Comparison of ENCODE assay signal across 8 mouse cellular contexts in the genomic region with DNA sequence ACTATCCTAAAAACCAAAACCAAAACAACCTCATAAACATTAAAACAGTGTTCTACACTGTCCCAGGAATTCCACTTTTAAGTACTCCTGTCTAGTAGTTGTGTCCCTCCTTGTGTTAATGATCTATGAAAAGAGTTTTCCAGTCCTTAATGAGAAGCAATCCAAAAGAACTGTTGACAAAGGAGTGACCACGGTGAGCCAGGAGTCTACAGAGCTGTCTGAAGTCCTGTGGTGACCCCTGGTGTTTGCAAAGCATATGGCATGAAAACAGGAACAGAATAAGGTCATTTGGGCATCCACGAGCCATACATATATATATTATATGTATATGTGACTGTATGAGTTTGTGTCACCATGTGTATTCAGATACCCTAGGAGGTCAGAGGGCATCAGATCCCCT. TPM values are rescaled to one million over a fixed set of nuclear protein-coding genes. Genes with fewer than 3 reads are reported as not detected.
A peak's percentile ranks its signal among the peaks of the same experiment; 100 is the strongest.
DNase-seq lines count a peak whose midpoint lies in the region; ATAC-seq and TF ChIP-seq lines count a peak whose summit lies in the region.

No protein-coding gene starts in this region.

- TF ChIP-seq CTCF in C2C12 (IDR thresholded peaks at IDR 0.05; ENCODE audit: control insufficient read depth, insufficient read depth, insufficient read length) (peak; percentile 45), G1E (IDR thresholded peaks at IDR 0.05; ENCODE audit: low read depth, low read length) (peak; percentile 20; the same call in 1 of the 2 replicates)

- DNase-seq in G1E (ENCODE audit: low spot score), result peak; percentile 68
- peak; percentile 68 for DNase-seq in cerebellum, adult 9-11 months
- DNase-seq in kidney, postnatal 14 days, result peak; percentile 85
- peak; percentile 66 to 81 for DNase-seq in spleen, postnatal 4 days (ENCODE audit: low spot score in 2 of 2)
- no peak for DNase-seq in urinary bladder, adult 18-20 months (ENCODE audit: low spot score in 2 of 2)

- ATAC-seq in G1E (ENCODE audit: extremely low read depth, insufficient number of reproducible peaks, low FRiP score, poor library complexity, severe bottlenecking), result peak; percentile 86
- ATAC-seq in heart, embryonic 12.5 days (ENCODE audit: insufficient number of reproducible peaks, low FRiP score), result peak; percentile 70
- ATAC-seq in megakaryocyte, adult 5-6 weeks (ENCODE audit: poor library complexity, severe bottlenecking), result peak; percentile 87

- no peak overlapping the region for H3K9ac ChIP-seq in heart, embryonic 12.5 days

- H3K4me1 ChIP-seq in G1E (ENCODE audit: insufficient read depth, low read depth, low read length), result peaks cover 7% of the 10 kb centered on the region; the same call in 1 of the 2 replicates
- H3K4me1 ChIP-seq in heart, embryonic 12.5 days (replicated peaks), result peaks cover 15% of the 10 kb centered on the region

- no peaks in the 10 kb centered on the region for H3K79me3 ChIP-seq in C2C12 (ENCODE audit: low read depth)

- WGBS in heart, embryonic 12.5 days, result 7% methylated on average over 2 of the region's 2 CpGs

- H3K4me2 ChIP-seq in heart, embryonic 12.5 days, result no peak overlapping the region

- no peak overlapping the region for H3K27ac ChIP-seq in heart, embryonic 12.5 days (ENCODE audit: poor library complexity, severe bottlenecking)

- H3K79me2 ChIP-seq in C2C12 (ENCODE audit: control insufficient read depth, insufficient read depth), result no peaks in the 10 kb centered on the region

- H3K9me3 ChIP-seq in G1E (replicated peaks), result peaks cover 18% of the 10 kb centered on the region
- H3K9me3 ChIP-seq in heart, embryonic 12.5 days (replicated peaks), result peaks cover 10% of the 10 kb centered on the region

- H3K27me3 ChIP-seq in C2C12 (ENCODE audit: control insufficient read depth, insufficient read depth, insufficient read length), result no peaks in the 10 kb centered on the region
- peaks cover 24% of the 10 kb centered on the region for H3K27me3 ChIP-seq in G1E (ENCODE audit: insufficient read depth, low read length)
- peaks cover 45% of the 10 kb centered on the region for H3K27me3 ChIP-seq in heart, embryonic 12.5 days (replicated peaks)

- H3ac ChIP-seq in C2C12 (ENCODE audit: control insufficient read depth, insufficient read length, low read depth), result no peak overlapping the region

- H3K4me3 ChIP-seq in C2C12 (ENCODE audit: insufficient read depth, poor library complexity, severe bottlenecking) (no peak overlapping the region), G1E (ENCODE audit: low read depth, low read length) (no peak overlapping the region)
- H3K4me3 ChIP-seq in heart, embryonic 12.5 days, result no peak overlapping the region

- H3K36me3 ChIP-seq in C2C12 (ENCODE audit: control insufficient read depth, insufficient read depth), result no peaks in the 10 kb centered on the region
- peaks cover 16% of the 10 kb centered on the region for H3K36me3 ChIP-seq in G1E (replicated peaks)
- no peaks in the 10 kb centered on the region for H3K36me3 ChIP-seq in heart, embryonic 12.5 days

TF ChIP-seq in C2C12, 6 proteins besides CTCF, POLR2A, EP300 and RAD21:
- TF ChIP-seq CEBPB (IDR thresholded peaks at IDR 0.05; ENCODE audit: low read depth), result no peak
- TF ChIP-seq USF1 (IDR thresholded peaks at IDR 0.05; ENCODE audit: low read depth), result no peak
- no peak for TF ChIP-seq MAX (IDR thresholded peaks at IDR 0.05)
- TF ChIP-seq MYOG (IDR thresholded peaks at IDR 0.05; ENCODE audit: control insufficient read depth, extremely low read depth, insufficient read length), result no peak
- TF ChIP-seq FOSL1 (IDR thresholded peaks at IDR 0.05; ENCODE audit: insufficient read depth, low read length, poor library complexity, severe bottlenecking), result no peak
- TF ChIP-seq MYOD1 (IDR thresholded peaks at IDR 0.05; ENCODE audit: control insufficient read depth, insufficient read length, low read depth), result no peak
TF ChIP-seq in C2C12: peak in this region for 0.

RNA-seq across cellular contexts. Expression of a gene that starts 8.0 kb away (rescaled TPM):
- polyA plus RNA-seq in C2C12 (2012; fragmentation: generic; extraction: Trizol), result 239 TPM
- 250 and 290 TPM in 2 replicates for total RNA-seq in G1E (2014; fragmentation: Nextera tagmentation)
- 151 and 162 TPM in 2 replicates for total RNA-seq in G1E (2017)
- polyA plus RNA-seq in G1E (2012), result 150 and 170 TPM in 2 replicates
- polyA plus RNA-seq in heart, embryonic 12.5 days (2016; fragmentation: Nextera tagmentation; extraction: Ambion mirVana), result 160 and 170 TPM in 2 replicates
- total RNA-seq in megakaryocyte, adult 5-6 weeks (2015), result 92.1 and 97.9 TPM in 2 replicates
- 86.1 and 101 TPM in 2 replicates for total RNA-seq in megakaryocyte, adult 5-6 weeks (2017)

RNA-seq across cellular contexts. Expression of a gene that starts 8.5 kb away (rescaled TPM):
- 0.59 TPM for polyA plus RNA-seq in C2C12 (2012; fragmentation: generic; extraction: Trizol)
- not detected in 2 replicates for total RNA-seq in G1E (2014; fragmentation: Nextera tagmentation)
- 0.17 and 0.22 TPM in 2 replicates for total RNA-seq in G1E (2017)
- 0.07 and 0.11 TPM in 2 replicates for polyA plus RNA-seq in G1E (2012)
- polyA plus RNA-seq in heart, embryonic 12.5 days (2016; fragmentation: Nextera tagmentation; extraction: Ambion mirVana), result 2.0 and 2.3 TPM in 2 replicates
- total RNA-seq in megakaryocyte, adult 5-6 weeks (2015), result 0.16 and 0.52 TPM in 2 replicates
- 0.29 and 0.45 TPM in 2 replicates for total RNA-seq in megakaryocyte, adult 5-6 weeks (2017)

RNA-seq across cellular contexts. Expression of a gene that starts 11.5 kb away (rescaled TPM):
- polyA plus RNA-seq in C2C12 (2012; fragmentation: generic; extraction: Trizol) (128 TPM), G1E (2012) (141 and 289 TPM in 2 replicates)
- total RNA-seq in G1E (2014; fragmentation: Nextera tagmentation) (148 and 163 TPM in 2 replicates), G1E (2017) (178 and 188 TPM in 2 replicates)
- polyA plus RNA-seq in heart, embryonic 12.5 days (2016; fragmentation: Nextera tagmentation; extraction: Ambion mirVana), result 127 and 131 TPM in 2 replicates
- 239 and 269 TPM in 2 replicates for total RNA-seq in megakaryocyte, adult 5-6 weeks (2015)
- total RNA-seq in megakaryocyte, adult 5-6 weeks (2017), result 272 and 348 TPM in 2 replicates

RNA-seq across cellular contexts. Expression of a gene that starts 36.2 kb away (rescaled TPM):
- polyA plus RNA-seq in C2C12 (2012; fragmentation: generic; extraction: Trizol), result 19.4 TPM
- 9.6 and 12.6 TPM in 2 replicates for total RNA-seq in G1E (2014; fragmentation: Nextera tagmentation)
- total RNA-seq in G1E (2017), result 8.7 and 9.0 TPM in 2 replicates
- polyA plus RNA-seq in G1E (2012), result 99.1 and 126 TPM in 2 replicates
- polyA plus RNA-seq in heart, embryonic 12.5 days (2016; fragmentation: Nextera tagmentation; extraction: Ambion mirVana), result 16.2 and 18.7 TPM in 2 replicates
- 7.4 and 11.0 TPM in 2 replicates for total RNA-seq in megakaryocyte, adult 5-6 weeks (2015)
- 6.6 and 9.5 TPM in 2 replicates for total RNA-seq in megakaryocyte, adult 5-6 weeks (2017)

RNA-seq across cellular contexts. Expression of a gene that starts 47.2 kb away (rescaled TPM):
- polyA plus RNA-seq in C2C12 (2012; fragmentation: generic; extraction: Trizol) (606 TPM), G1E (2012) (193 and 221 TPM in 2 replicates)
- total RNA-seq in G1E (2014; fragmentation: Nextera tagmentation) (324 and 384 TPM in 2 replicates), G1E (2017) (506 and 524 TPM in 2 replicates)
- 221 and 228 TPM in 2 replicates for polyA plus RNA-seq in heart, embryonic 12.5 days (2016; fragmentation: Nextera tagmentation; extraction: Ambion mirVana)
- 137 and 186 TPM in 2 replicates for total RNA-seq in megakaryocyte, adult 5-6 weeks (2015)
- total RNA-seq in megakaryocyte, adult 5-6 weeks (2017), result 207 and 222 TPM in 2 replicates

Comparison
In these comparisons a context has a peak if more than half of its experiments do, and no peak if none do; other contexts are left out.
1. DNase-seq: peak in G1E (single experiment), cerebellum, adult 9-11 months (single experiment), kidney, postnatal 14 days (single experiment) and spleen, postnatal 4 days (2 of 2); none in urinary bladder, adult 18-20 months (0 of 2).
2. Peak in every context shown above with its lines, with median percentiles within 50 percentile points of each other: ATAC-seq.